Mouse (Mus musculus) megakaryocyte-erythroid progenitor cell, adult 5-6 weeks (primary cell): ENCODE data around the gene Cel. TPM values are rescaled to one million over a fixed set of nuclear protein-coding genes. Genes with fewer than 3 reads are reported as not detected.
A peak's percentile ranks its signal among the peaks of the same experiment; 100 is the strongest.

Source experiments
- ATAC-seq: replicated peaks from 2 replicates; pipeline ENCODE4 v1.8.0; 2016; ENCODE audit warnings: mild to moderate bottlenecking, inconsistent platforms; ENCODE audit not compliant: severe bottlenecking, poor library complexity, low FRiP score, low TSS enrichment
- total RNA-seq, 2 experiments: library from RNA; stranded (forward) in 1 of 2; stranded (reverse) in 1 of 2; fragments of 200-1000, 215-1000 nt in 1 of 2; fragments of >200 nt in 1 of 2; fragmentation: Nextera tagmentation in 1 of 2; gene quantifications; 2 replicates each; pipeline ENCODE4 v1.2.3; 2014 to 2017

Gene Cel
- total RNA-seq, 2 experiments from 2014 or later: not detected

GRCm38 (mm10) chr2:28588574-28588973, 25.4 kb upstream of the Cel start:
- ATAC-seq: no peak

- ATAC-seq: no peak
Measured at GRCm38 (mm10) chr2:28585730-28586129, 22.5 kb upstream of the Cel start.

- ATAC-seq: peak; percentile 58
Measured at GRCm38 (mm10) chr2:28585043-28585571, 21.9 kb upstream of the Cel start.

- ATAC-seq: no peak
Measured at GRCm38 (mm10) chr2:28583651-28584050, 20.4 kb upstream of the Cel start, which contains the start of gene Gtf3c5. Gtf3c5 (minus strand) TSS chr2:28583751.

- ATAC-seq: peak; percentile 88
Measured at GRCm38 (mm10) chr2:28582647-28583353, 19.6 kb upstream of the Cel start.

- ATAC-seq: peak; percentile 43; the same call in 1 of the 2 replicates
Measured at GRCm38 (mm10) chr2:28578003-28578402, 14.8 kb upstream of the Cel start.

- no peak for ATAC-seq
Measured at GRCm38 (mm10) chr2:28576815-28577214, 13.6 kb upstream of the Cel start.

GRCm38 (mm10) chr2:28575341-28575740, 12.1 kb upstream of the Cel start:
- no peak for ATAC-seq

GRCm38 (mm10) chr2:28569903-28570302, 6.7 kb upstream of the Cel start:
- ATAC-seq: no peak

- ATAC-seq: no peak
Measured at GRCm38 (mm10) chr2:28566545-28566944, 3.3 kb upstream of the Cel start.

- no peak for ATAC-seq
Measured at GRCm38 (mm10) chr2:28564380-28564779, 1.2 kb upstream of the Cel start.

- ATAC-seq: no peak
Measured at GRCm38 (mm10) chr2:28563830-28564229, 627 bp upstream of the Cel start.

GRCm38 (mm10) chr2:28557452-28557851, 5.8 kb downstream of the Cel start:
- ATAC-seq: no peak

- no peak for ATAC-seq
Measured at GRCm38 (mm10) chr2:28552301-28552700, 10.9 kb downstream of the Cel start.

GRCm38 (mm10) chr2:28549157-28549556, 14.0 kb downstream of the Cel start:
- ATAC-seq: no peak

GRCm38 (mm10) chr2:28547237-28548172, 15.7 kb downstream of the Cel start:
- ATAC-seq: peak; percentile 50; the same call in 1 of the 2 replicates

- ATAC-seq: no peak
Measured at GRCm38 (mm10) chr2:28546560-28546959, 16.6 kb downstream of the Cel start.

GRCm38 (mm10) chr2:28545976-28546375, 17.2 kb downstream of the Cel start:
- no peak for ATAC-seq

- no peak for ATAC-seq
Measured at GRCm38 (mm10) chr2:28543894-28544293, 19.3 kb downstream of the Cel start.

- ATAC-seq: no peak
Measured at GRCm38 (mm10) chr2:28540587-28541227, 22.5 kb downstream of the Cel start.
